Mouse (Mus musculus): Measurements from ENCODE around the gene Tmem211. TPM values are rescaled to one million over a fixed set of nuclear protein-coding genes. Genes with fewer than 3 reads are reported as not detected.
A peak's percentile ranks its signal among the peaks of the same experiment; 100 is the strongest.

Gene Tmem211
- total RNA-seq, 1 experiment = 0.22 TPM

DNA sequence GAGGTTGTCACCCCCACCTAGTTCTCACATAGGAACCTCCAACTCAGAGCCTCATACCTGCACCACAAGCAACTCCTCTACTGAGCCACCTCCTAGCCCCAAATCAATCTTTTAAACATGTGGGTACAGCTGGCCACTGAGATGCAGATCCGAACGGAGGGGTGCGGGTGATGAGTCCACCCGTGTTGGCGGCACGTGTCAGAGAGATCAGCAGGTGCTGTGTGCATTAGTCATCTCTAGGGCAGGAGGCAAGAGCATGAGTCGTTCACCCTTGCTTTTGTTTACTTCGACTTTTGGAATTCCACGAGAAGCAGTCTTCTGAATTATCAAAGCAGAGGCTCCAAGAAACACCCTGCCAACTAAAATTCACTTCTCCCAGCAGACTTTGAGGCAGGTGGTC lies 22.5 kb upstream of the Tmem211 start:
- Histone ChIP-seq H3K9me3 (ENCODE audit: control insufficient read depth, insufficient read depth, low read depth, low read length) (no peaks in the 10 kb centered on the region), H3K36me3 (ENCODE audit: control insufficient read depth, insufficient read depth, low read length, poor library complexity, severe bottlenecking) (no peaks in the 10 kb centered on the region; the same call in 1 of the 2 replicates), H3K4me1 (ENCODE audit: control insufficient read depth in 2 of 2, insufficient read depth in 2 of 2, low read length in 2 of 2, poor library complexity in 1 of 2) (peaks cover 4 to 18% of the 10 kb centered on the region in 2 experiments), H3K4me3 (ENCODE audit: insufficient read depth in 1 of 2, low read depth in 1 of 2, low read length in 2 of 2, poor library complexity in 1 of 2, severe bottlenecking in 1 of 2) (no peak overlapping the region), H3K27ac (ENCODE audit: insufficient read depth, low read depth, low read length, poor library complexity, severe bottlenecking) (no peak overlapping the region), H3K9ac (ENCODE audit: insufficient read depth, low read depth, low read length, poor library complexity, severe bottlenecking) (no peak overlapping the region)
- TF ChIP-seq CHD2 (IDR thresholded peaks at IDR 0.05; ENCODE audit: low read depth, low read length) (no peak), HCFC1 (IDR thresholded peaks at IDR 0.05; ENCODE audit: borderline replicate concordance, insufficient read depth, low read length) (no peak), MAFK (IDR thresholded peaks at IDR 0.05; ENCODE audit: insufficient read depth, low read depth, low read length) (no peak), ZC3H11A (IDR thresholded peaks at IDR 0.05; ENCODE audit: borderline replicate concordance, low read depth, low read length) (no peak), ZNF384 (IDR thresholded peaks at IDR 0.05; ENCODE audit: low read depth, low read length) (no peak)
- in situ Hi-C loops (cut with MboI; ENCODE audit: low sequenced_read_pairs in 2 of 2, unreplicated experiment in 2 of 2) = no loop called here
- no peak for DNase-seq (ENCODE audit: low read depth, low spot score)

- no peak for DNase-seq (ENCODE audit: low read depth, low spot score)
- no peak overlapping the region for H3K27ac ChIP-seq (ENCODE audit: insufficient read depth, low read depth, low read length, poor library complexity, severe bottlenecking)
- no peaks in the 10 kb centered on the region for H3K36me3 ChIP-seq (ENCODE audit: control insufficient read depth, insufficient read depth, low read length, poor library complexity, severe bottlenecking)
- no peak overlapping the region for H3K9ac ChIP-seq (ENCODE audit: insufficient read depth, low read depth, low read length, poor library complexity, severe bottlenecking)
- peaks cover 0 to 21% of the 10 kb centered on the region in 2 experiments; a peak in 2 of 4 replicates for H3K4me1 ChIP-seq (ENCODE audit: control insufficient read depth in 2 of 2, insufficient read depth in 2 of 2, low read length in 2 of 2, poor library complexity in 1 of 2)
- no peaks in the 10 kb centered on the region for H3K9me3 ChIP-seq (ENCODE audit: control insufficient read depth, insufficient read depth, low read depth, low read length)
- no peak overlapping the region for H3K4me3 ChIP-seq (ENCODE audit: insufficient read depth in 1 of 2, low read depth in 1 of 2, low read length in 2 of 2, poor library complexity in 1 of 2, severe bottlenecking in 1 of 2)
- TF ChIP-seq MAFK (IDR thresholded peaks at IDR 0.05; ENCODE audit: insufficient read depth, low read depth, low read length) = no peak
- in situ Hi-C loops (cut with MboI; ENCODE audit: low sequenced_read_pairs in 2 of 2, unreplicated experiment in 2 of 2) = no loop called here
Measured at GRCm38 (mm10) chr5:113206670-113207352, 19.9 kb upstream of the Tmem211 start.

DNA sequence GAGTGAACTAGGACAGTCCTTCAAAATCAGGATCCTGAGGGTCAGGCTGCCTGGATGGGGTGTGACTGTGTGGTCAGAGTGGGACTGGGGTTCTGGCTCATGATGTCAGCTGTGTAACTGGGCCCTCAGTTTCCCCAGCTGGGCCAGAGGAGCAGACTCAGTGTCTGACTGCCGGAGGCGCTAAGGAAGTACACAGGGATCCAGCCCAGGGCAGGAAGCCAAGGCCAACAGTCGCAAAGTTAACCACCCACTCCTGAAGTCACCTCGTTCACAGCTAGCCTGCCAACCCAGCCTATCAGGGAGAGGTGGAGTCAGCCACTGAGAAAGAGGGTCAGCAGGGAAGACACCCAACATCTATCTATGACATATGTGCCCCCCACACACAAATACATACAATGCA lies 18.7 kb upstream of the Tmem211 start:
- H3K4me1 ChIP-seq (ENCODE audit: control insufficient read depth in 2 of 2, insufficient read depth in 2 of 2, low read length in 2 of 2, poor library complexity in 1 of 2) = peaks cover 0 to 21% of the 10 kb centered on the region in 2 experiments; a peak in 2 of 4 replicates
- TF ChIP-seq MAFK (IDR thresholded peaks at IDR 0.05; ENCODE audit: insufficient read depth, low read depth, low read length) (no peak), ZC3H11A (IDR thresholded peaks at IDR 0.05; ENCODE audit: borderline replicate concordance, low read depth, low read length) (no peak), CHD2 (IDR thresholded peaks at IDR 0.05; ENCODE audit: low read depth, low read length) (no peak), HCFC1 (IDR thresholded peaks at IDR 0.05; ENCODE audit: borderline replicate concordance, insufficient read depth, low read length) (no peak), ZNF384 (IDR thresholded peaks at IDR 0.05; ENCODE audit: low read depth, low read length) (no peak)
- H3K27ac ChIP-seq (ENCODE audit: insufficient read depth, low read depth, low read length, poor library complexity, severe bottlenecking) = no peak overlapping the region
- H3K9ac ChIP-seq (ENCODE audit: insufficient read depth, low read depth, low read length, poor library complexity, severe bottlenecking) = no peak overlapping the region
- no peaks in the 10 kb centered on the region for H3K9me3 ChIP-seq (ENCODE audit: control insufficient read depth, insufficient read depth, low read depth, low read length)
- in situ Hi-C loops (cut with MboI; ENCODE audit: low sequenced_read_pairs in 2 of 2, unreplicated experiment in 2 of 2) = no loop called here
- no peak overlapping the region for H3K4me3 ChIP-seq (ENCODE audit: insufficient read depth in 1 of 2, low read depth in 1 of 2, low read length in 2 of 2, poor library complexity in 1 of 2, severe bottlenecking in 1 of 2)
- DNase-seq (ENCODE audit: low read depth, low spot score) = no peak
- no peaks in the 10 kb centered on the region for H3K36me3 ChIP-seq (ENCODE audit: control insufficient read depth, insufficient read depth, low read length, poor library complexity, severe bottlenecking)

- no peak for TF ChIP-seq ZNF384 (IDR thresholded peaks at IDR 0.05; ENCODE audit: low read depth, low read length)
- no peak for TF ChIP-seq ZC3H11A (IDR thresholded peaks at IDR 0.05; ENCODE audit: borderline replicate concordance, low read depth, low read length)
- TF ChIP-seq HCFC1 (IDR thresholded peaks at IDR 0.05; ENCODE audit: borderline replicate concordance, insufficient read depth, low read length) = no peak
- TF ChIP-seq MAFK (IDR thresholded peaks at IDR 0.05; ENCODE audit: insufficient read depth, low read depth, low read length) = no peak
- no peak for TF ChIP-seq CHD2 (IDR thresholded peaks at IDR 0.05; ENCODE audit: low read depth, low read length)
- Histone ChIP-seq H3K4me3 (ENCODE audit: insufficient read depth in 1 of 2, low read depth in 1 of 2, low read length in 2 of 2, poor library complexity in 1 of 2, severe bottlenecking in 1 of 2) (peak overlapping the region; percentile 50 to 70), H3K4me1 (ENCODE audit: control insufficient read depth in 2 of 2, insufficient read depth in 2 of 2, low read length in 2 of 2, poor library complexity in 1 of 2) (peaks cover 0 to 20% of the 10 kb centered on the region in 2 experiments; a peak in 2 of 4 replicates)
Measured at GRCm38 (mm10) chr5:113208622-113209400, 17.9 kb upstream of the Tmem211 start.

More at GRCm38 (mm10) chr5:113208622-113209400, 17.9 kb upstream of the Tmem211 start:
- Histone ChIP-seq H3K9me3 (ENCODE audit: control insufficient read depth, insufficient read depth, low read depth, low read length) (no peaks in the 10 kb centered on the region), H3K36me3 (ENCODE audit: control insufficient read depth, insufficient read depth, low read length, poor library complexity, severe bottlenecking) (no peaks in the 10 kb centered on the region), H3K27ac (ENCODE audit: insufficient read depth, low read depth, low read length, poor library complexity, severe bottlenecking) (no peak overlapping the region; the same call in 1 of the 2 replicates), H3K9ac (ENCODE audit: insufficient read depth, low read depth, low read length, poor library complexity, severe bottlenecking) (no peak overlapping the region)
- no peak for DNase-seq (ENCODE audit: low read depth, low spot score)
- in situ Hi-C loops (cut with MboI; ENCODE audit: low sequenced_read_pairs in 2 of 2, unreplicated experiment in 2 of 2) = no loop called here

All from ES-E14 (cell line).